Mouse (Mus musculus): Measurements from ENCODE around the gene Bend7. TPM values are rescaled to one million over a fixed set of nuclear protein-coding genes. Genes with fewer than 3 reads are reported as not detected.

Bend7 gene
- polyA plus RNA-seq, 1 experiment from 2014 or later = 2.1 TPM

DNA sequence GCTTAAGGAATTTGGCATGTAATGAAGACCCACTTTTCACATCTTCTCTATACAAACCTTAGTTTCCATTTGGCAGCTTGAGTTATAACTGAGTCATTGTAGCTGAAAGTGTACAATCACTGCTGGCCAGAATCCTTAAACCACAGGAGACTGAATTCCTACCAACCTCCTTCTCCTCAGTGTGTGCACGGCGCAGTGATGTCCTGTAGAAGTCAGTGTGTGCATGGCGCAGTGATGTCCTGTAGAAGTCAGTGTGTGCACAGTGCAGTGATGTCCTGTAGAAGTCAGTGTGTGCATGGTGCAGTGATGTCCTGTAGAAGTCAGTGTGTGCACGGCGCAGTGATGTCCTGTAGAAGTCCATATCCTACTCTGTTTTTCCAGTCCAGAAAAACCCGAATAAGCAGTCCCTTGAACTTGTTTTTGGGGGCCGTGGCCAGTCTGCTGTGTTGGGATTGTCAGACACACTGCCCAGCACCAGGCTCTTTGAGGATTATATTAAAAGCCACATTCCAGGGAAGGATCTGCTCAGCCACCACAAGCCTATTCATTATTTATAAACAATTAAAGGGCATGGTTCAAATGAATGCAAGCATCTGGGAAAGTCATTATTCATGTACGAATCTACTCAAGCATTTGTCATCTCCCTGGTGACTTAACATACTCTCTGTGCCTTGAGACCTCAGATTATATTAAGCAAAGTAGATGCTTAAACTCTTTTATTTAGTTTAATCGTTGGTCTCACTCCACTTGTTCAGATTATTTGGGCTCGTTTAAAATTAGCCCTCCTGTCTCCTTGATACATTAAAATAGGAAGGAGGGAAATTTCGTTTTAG lies 65.4 kb downstream of the Bend7 start:
- Histone ChIP-seq H3K36me3 (no peaks in the 10 kb centered on the region), H3K9me3 (replicated peaks) (no peaks in the 10 kb centered on the region), H3K27ac (no peak overlapping the region), H3K27me3 (no peaks in the 10 kb centered on the region), H3K4me3 (no peak overlapping the region), H3K4me2 (no peak overlapping the region), H3K4me1 (replicated peaks) (no peaks in the 10 kb centered on the region), H3K9ac (no peak overlapping the region)
- ATAC-seq (replicated peaks; ENCODE audit: insufficient number of reproducible peaks, insufficient read depth, low FRiP score, low read depth) = no peak
- WGBS = 80% methylated on average over 11 of the region's 11 CpGs

DNA sequence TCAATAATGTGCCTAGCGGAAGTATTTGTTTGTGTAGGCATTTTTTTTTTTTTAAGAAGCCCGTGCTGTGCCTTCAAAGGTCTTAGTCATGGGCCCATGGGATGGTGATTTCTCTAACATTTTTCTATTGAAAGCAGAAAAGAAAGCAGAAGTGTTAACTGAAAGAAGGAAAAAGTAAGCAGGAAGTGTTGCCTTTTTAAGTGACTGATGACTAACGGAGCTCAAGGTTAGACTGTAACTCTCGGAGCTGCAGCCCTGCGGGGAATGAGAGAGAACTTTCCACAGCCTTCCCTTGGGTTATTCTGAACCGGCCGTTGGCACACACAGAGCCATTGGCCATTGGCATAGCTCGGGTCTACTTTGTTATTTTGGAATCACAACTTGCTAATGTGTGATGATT lies 66.4 kb downstream of the Bend7 start:
- no peak overlapping the region for H3K4me2 ChIP-seq
- no peak overlapping the region for H3K27ac ChIP-seq
- no peaks in the 10 kb centered on the region for H3K9me3 ChIP-seq (replicated peaks)
- no peak for ATAC-seq (replicated peaks; ENCODE audit: insufficient number of reproducible peaks, insufficient read depth, low FRiP score, low read depth)
- WGBS = 65% methylated on average over 8 of the region's 8 CpGs
- H3K4me3 ChIP-seq = no peak overlapping the region
- H3K9ac ChIP-seq = no peak overlapping the region
- no peaks in the 10 kb centered on the region for H3K27me3 ChIP-seq
- H3K36me3 ChIP-seq = no peaks in the 10 kb centered on the region
- H3K4me1 ChIP-seq (replicated peaks) = no peaks in the 10 kb centered on the region

DNA sequence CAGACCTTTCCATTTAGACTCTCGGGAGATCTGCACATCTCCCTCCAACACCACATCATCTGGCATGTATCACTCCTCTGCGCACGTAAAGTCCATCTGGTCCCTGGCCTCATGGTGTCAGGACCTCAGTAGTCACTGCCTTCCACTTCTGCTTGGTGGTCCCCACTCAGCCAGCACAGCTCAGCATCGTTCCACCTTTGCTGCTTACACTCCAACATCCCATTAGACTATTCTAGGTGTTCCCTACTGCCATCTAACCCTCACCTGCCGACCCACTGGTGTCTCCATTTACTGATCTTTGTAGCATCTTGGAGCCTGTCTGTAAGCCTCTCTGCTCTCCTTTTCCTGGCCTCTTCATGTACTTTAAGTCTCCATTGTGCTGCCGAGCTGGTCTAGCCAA lies 67.4 kb downstream of the Bend7 start:
- no peak overlapping the region for H3K9ac ChIP-seq
- no peak overlapping the region for H3K4me3 ChIP-seq
- no peak for ATAC-seq (replicated peaks; ENCODE audit: insufficient number of reproducible peaks, insufficient read depth, low FRiP score, low read depth)
- no peaks in the 10 kb centered on the region for H3K36me3 ChIP-seq
- H3K27ac ChIP-seq = no peak overlapping the region
- H3K27me3 ChIP-seq = no peaks in the 10 kb centered on the region
- no peaks in the 10 kb centered on the region for H3K4me1 ChIP-seq (replicated peaks)
- no peak overlapping the region for H3K4me2 ChIP-seq
- WGBS = 79% methylated on average over 6 of the region's 6 CpGs
- no peaks in the 10 kb centered on the region for H3K9me3 ChIP-seq (replicated peaks)

DNA sequence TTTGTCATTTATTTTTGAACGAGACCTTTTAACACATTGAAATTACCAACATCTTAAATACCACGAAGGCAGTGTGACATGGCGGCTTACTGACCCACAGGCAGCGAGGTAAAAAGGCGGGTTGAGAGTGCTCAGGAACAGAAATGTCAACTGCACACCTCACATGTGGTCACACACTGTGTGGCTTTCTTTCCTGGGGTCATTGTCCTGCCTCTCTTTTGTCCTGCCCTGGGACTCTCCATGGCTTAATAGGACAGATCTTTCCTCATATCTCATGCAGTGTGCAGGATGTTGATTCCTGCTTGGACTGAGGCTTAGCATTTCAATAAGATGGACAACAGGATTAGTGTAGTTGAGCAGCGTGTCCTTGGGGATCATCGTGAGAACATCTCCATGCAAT lies 69.6 kb downstream of the Bend7 start:
- no peak overlapping the region for H3K9ac ChIP-seq
- H3K36me3 ChIP-seq = no peaks in the 10 kb centered on the region
- ATAC-seq (replicated peaks; ENCODE audit: insufficient number of reproducible peaks, insufficient read depth, low FRiP score, low read depth) = no peak
- H3K4me2 ChIP-seq = no peak overlapping the region
- no peak overlapping the region for H3K27ac ChIP-seq
- no peaks in the 10 kb centered on the region for H3K27me3 ChIP-seq
- WGBS = 86% methylated on average over 7 of the region's 7 CpGs
- no peaks in the 10 kb centered on the region for H3K4me1 ChIP-seq (replicated peaks)
- no peaks in the 10 kb centered on the region for H3K9me3 ChIP-seq (replicated peaks)
- H3K4me3 ChIP-seq = no peak overlapping the region

DNA sequence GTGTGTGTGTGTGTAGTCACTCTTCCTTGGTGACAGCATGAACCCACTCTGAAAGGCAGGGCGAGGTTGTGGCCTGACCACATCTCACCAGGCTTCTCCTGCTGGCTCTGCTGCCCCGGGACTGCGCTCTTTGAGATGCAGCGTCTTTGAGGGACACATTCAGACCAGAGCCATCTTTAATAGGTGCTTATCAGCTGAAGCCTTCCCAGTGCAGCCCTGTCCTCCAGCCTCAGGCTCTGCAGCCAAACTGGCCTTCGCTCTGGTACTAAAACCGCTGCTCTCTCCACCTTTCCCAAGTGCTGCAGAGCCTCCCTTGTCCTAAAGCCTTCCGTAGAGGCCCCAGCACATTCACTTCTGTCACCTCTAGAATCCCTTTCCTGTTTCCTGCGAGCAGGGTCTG lies 74.0 kb downstream of the Bend7 start:
- no peak for ATAC-seq (replicated peaks; ENCODE audit: insufficient number of reproducible peaks, insufficient read depth, low FRiP score, low read depth)
- no peak overlapping the region for H3K4me3 ChIP-seq
- no peak overlapping the region for H3K9ac ChIP-seq
- peaks cover 3% of the 10 kb centered on the region; the same call in 1 of the 2 replicates for H3K4me1 ChIP-seq (replicated peaks)
- WGBS = 78% methylated on average over 8 of the region's 8 CpGs
- no peak overlapping the region for H3K4me2 ChIP-seq
- no peak overlapping the region for H3K27ac ChIP-seq
- no peaks in the 10 kb centered on the region for H3K9me3 ChIP-seq (replicated peaks)
- H3K27me3 ChIP-seq = no peaks in the 10 kb centered on the region
- H3K36me3 ChIP-seq = no peaks in the 10 kb centered on the region

DNA sequence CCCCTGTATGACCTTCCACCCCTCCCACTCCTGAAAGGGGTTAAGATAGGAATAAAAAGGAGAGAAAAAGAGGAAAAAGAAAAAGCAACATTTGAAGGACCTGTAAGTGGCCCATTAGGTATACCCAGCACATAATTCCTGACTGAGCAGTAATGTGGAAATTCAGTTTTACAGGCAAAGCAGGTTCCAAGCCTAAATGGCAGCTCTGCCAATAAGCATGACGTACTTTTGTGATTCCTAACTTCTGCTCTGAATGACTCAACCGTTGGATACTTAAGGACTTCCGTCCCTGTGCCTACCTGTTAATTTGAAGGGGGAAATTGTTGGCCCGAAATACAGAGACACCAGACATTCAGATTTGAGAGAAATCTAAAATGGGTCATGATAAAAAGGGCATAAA lies 74.9 kb downstream of the Bend7 start:
- H3K27ac ChIP-seq = no peak overlapping the region
- 84% methylated on average over 4 of the region's 4 CpGs for WGBS
- no peaks in the 10 kb centered on the region for H3K27me3 ChIP-seq
- no peak overlapping the region for H3K4me3 ChIP-seq
- H3K9ac ChIP-seq = no peak overlapping the region
- no peak for ATAC-seq (replicated peaks; ENCODE audit: insufficient number of reproducible peaks, insufficient read depth, low FRiP score, low read depth)
- H3K4me1 ChIP-seq (replicated peaks) = peaks cover 3% of the 10 kb centered on the region; the same call in 1 of the 2 replicates
- H3K4me2 ChIP-seq = no peak overlapping the region
- H3K36me3 ChIP-seq = no peaks in the 10 kb centered on the region
- H3K9me3 ChIP-seq (replicated peaks) = no peaks in the 10 kb centered on the region

DNA sequence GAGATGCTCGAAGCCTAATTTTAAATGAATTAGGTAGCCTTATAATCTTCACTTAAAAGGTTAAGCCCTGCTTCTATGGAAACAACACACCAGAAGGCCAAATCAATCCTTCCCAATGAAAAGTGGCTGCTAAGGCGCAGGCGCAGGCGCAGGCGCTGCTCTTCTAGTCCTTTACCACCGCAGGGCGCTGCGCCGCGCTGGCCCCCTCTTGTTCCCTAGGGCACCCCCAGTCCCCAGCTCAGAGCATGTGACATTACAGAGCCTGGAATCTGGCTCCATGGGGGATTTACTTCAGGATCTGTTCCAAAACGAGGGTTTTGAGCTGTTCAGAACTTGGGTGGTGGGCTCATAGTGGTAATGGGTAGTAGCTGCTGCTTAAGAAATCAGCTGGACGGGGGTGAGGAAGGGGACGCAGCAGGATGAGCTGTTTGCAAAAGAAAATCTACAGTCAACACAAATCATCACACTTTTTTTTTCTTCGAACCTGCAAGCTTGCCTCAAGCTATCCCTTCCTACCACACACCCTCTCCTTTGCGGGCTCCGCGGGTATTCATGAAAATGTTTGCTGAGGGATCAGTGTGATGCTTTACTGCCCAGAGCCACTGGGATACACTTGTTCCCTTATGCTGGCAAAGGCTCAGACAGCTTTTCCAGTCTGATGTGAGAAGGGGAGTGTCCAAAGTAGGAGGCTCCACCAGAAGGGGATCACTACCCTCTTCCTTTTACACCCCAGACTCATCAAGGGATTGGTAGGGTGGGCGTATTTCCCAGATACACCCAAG lies 85.0 kb downstream of the Bend7 start:
- 46% methylated on average over 18 of the region's 18 CpGs for WGBS

DNA sequence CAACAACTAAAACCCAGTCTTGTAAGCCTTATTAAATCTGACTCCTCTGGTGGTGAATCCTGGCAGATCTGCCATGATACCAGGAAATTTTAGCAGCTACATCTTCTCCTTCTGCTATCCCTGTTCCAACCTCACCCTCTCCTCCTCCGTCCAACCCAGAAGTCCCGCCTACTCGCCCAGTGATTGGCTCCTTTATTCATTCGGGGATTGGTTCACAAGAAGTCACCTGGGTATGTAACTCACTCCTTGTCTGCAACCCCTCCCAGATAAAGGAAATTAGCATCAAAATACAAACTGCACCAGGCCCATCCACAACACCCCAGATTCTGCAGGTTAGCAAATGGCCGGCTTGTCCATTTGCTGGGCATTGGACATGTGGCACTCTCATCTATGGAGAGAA lies 98.7 kb downstream of the Bend7 start:
- H3K27me3 ChIP-seq = no peaks in the 10 kb centered on the region
- ATAC-seq (replicated peaks; ENCODE audit: insufficient number of reproducible peaks, insufficient read depth, low FRiP score, low read depth) = no peak
- H3K4me1 ChIP-seq (replicated peaks) = no peaks in the 10 kb centered on the region
- no peak overlapping the region for H3K4me2 ChIP-seq
- H3K9ac ChIP-seq = no peak overlapping the region
- H3K4me3 ChIP-seq = no peak overlapping the region
- WGBS = 43% methylated on average over 5 of the region's 5 CpGs
- H3K9me3 ChIP-seq (replicated peaks) = no peaks in the 10 kb centered on the region
- no peak overlapping the region for H3K27ac ChIP-seq
- no peaks in the 10 kb centered on the region for H3K36me3 ChIP-seq

More for the DNA sequence above, 85.0 kb downstream of the Bend7 start:
- no peak overlapping the region for H3K4me2 ChIP-seq
- no peak for ATAC-seq (replicated peaks; ENCODE audit: insufficient number of reproducible peaks, insufficient read depth, low FRiP score, low read depth)
- no peaks in the 10 kb centered on the region for H3K9me3 ChIP-seq (replicated peaks)
- no peaks in the 10 kb centered on the region for H3K27me3 ChIP-seq
- no peak overlapping the region for H3K4me3 ChIP-seq
- H3K4me1 ChIP-seq (replicated peaks) = no peaks in the 10 kb centered on the region
- H3K27ac ChIP-seq = no peak overlapping the region
- no peaks in the 10 kb centered on the region for H3K36me3 ChIP-seq
- no peak overlapping the region for H3K9ac ChIP-seq

DNA sequence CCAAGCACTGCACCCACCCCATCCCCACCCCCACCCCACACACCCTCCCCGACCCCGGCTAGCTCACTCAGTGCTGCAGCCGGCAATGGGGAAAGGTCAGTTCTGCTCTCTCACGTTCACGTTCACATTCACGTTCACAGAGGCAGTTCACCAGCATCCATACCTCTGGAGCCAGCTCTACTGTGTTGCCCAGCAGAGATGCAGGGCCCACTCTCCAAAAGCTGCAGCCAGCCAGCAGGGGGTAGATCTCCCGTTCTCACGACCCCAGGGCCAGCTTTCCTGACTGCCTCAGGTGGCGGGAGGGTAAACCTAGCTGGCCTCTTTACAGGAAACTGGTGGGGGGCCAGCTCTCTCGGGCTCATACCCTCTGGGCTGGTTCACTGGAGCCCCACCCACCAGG lies 100.0 kb downstream of the Bend7 start:
- no peak overlapping the region for H3K4me3 ChIP-seq
- H3K9me3 ChIP-seq (replicated peaks) = no peaks in the 10 kb centered on the region
- H3K27me3 ChIP-seq = no peaks in the 10 kb centered on the region
- no peak for ATAC-seq (replicated peaks; ENCODE audit: insufficient number of reproducible peaks, insufficient read depth, low FRiP score, low read depth)
- no peaks in the 10 kb centered on the region for H3K36me3 ChIP-seq
- no peak overlapping the region for H3K4me2 ChIP-seq
- 6% methylated on average over 10 of the region's 10 CpGs for WGBS
- H3K27ac ChIP-seq = no peak overlapping the region
- H3K4me1 ChIP-seq (replicated peaks) = no peaks in the 10 kb centered on the region
- no peak overlapping the region for H3K9ac ChIP-seq

DNA sequence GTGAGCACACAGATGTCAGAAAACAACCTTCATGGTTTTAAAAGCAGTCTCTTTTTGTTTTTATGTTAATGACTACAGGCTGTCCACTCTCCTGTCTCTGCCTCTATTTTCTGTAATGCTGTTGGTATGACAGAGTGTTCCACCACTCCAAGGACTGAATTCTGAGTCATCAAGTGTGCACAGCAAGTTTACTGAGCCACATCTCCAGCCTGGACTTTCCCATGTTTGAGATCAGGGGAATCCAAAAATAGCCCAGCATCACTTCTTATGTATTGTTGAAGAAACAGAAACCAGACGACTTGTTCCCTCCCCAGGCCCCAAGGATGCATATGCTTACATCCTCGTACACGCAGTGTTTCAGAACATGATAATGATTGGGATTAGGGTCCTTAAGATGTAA lies 102.6 kb downstream of the Bend7 start:
- no peak overlapping the region for H3K4me2 ChIP-seq
- no peak overlapping the region for H3K27ac ChIP-seq
- H3K9me3 ChIP-seq (replicated peaks) = no peaks in the 10 kb centered on the region
- 63% methylated on average over 3 of the region's 3 CpGs for WGBS
- H3K4me3 ChIP-seq = no peak overlapping the region
- no peak overlapping the region for H3K9ac ChIP-seq
- no peaks in the 10 kb centered on the region for H3K27me3 ChIP-seq
- no peaks in the 10 kb centered on the region for H3K4me1 ChIP-seq (replicated peaks)
- ATAC-seq (replicated peaks; ENCODE audit: insufficient number of reproducible peaks, insufficient read depth, low FRiP score, low read depth) = no peak
- no peaks in the 10 kb centered on the region for H3K36me3 ChIP-seq

DNA sequence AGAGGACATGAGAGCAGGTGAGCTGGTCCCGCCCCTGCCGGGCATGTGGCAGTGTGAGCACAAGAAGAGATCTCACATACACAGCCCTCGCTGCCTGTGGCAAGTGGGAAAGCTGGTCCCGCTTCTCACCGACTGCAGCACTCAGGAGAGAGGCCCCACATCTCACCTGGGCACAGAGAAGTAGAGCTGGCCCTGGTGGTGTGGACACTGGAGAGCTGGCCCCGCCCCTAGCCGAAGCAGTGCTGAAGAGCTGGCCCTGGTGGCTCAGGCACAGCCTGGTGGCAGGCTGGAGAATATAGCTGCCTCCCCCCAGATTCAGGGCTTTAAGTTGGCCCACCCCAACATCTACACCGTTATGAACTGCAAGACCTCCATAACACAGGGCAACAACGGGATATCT lies 106.4 kb downstream of the Bend7 start:
- Histone ChIP-seq H3K4me3 (no peak overlapping the region), H3K4me1 (replicated peaks) (no peaks in the 10 kb centered on the region), H3K27ac (no peak overlapping the region), H3K36me3 (no peaks in the 10 kb centered on the region), H3K27me3 (no peaks in the 10 kb centered on the region), H3K9ac (no peak overlapping the region), H3K9me3 (replicated peaks) (no peaks in the 10 kb centered on the region), H3K4me2 (no peak overlapping the region)
- 59% methylated on average over 9 of the region's 9 CpGs for WGBS
- no peak for ATAC-seq (replicated peaks; ENCODE audit: insufficient number of reproducible peaks, insufficient read depth, low FRiP score, low read depth)

DNA sequence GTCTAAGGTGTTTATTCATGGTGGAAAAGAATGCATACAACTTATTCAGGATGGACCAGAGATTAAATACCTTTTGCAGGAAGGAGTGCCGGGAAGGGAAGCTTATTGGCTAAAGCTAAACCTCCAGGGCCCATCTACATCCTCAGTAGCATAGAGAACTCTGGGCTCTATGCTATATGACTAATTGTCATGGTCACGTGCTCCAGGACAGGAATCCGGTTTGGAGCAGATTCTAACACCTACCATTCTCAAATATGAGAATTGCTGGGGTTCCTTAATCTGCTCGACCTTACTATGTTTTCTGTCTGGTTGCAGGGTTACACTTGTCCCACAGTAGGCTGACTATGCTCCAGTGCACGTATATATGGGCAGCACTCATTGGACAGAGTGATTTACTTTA lies 110.4 kb downstream of the Bend7 start:
- Histone ChIP-seq H3K27me3 (no peaks in the 10 kb centered on the region), H3K9ac (no peak overlapping the region)

More for the DNA sequence above, 110.4 kb downstream of the Bend7 start:
- Histone ChIP-seq H3K4me1 (replicated peaks) (no peaks in the 10 kb centered on the region), H3K9me3 (replicated peaks) (no peaks in the 10 kb centered on the region), H3K27ac (no peak overlapping the region), H3K36me3 (no peaks in the 10 kb centered on the region), H3K4me2 (no peak overlapping the region), H3K4me3 (no peak overlapping the region)
- ATAC-seq (replicated peaks; ENCODE audit: insufficient number of reproducible peaks, insufficient read depth, low FRiP score, low read depth) = no peak
- WGBS = 74% methylated on average over 5 of the region's 5 CpGs
